Mouse (Mus musculus) lung, postnatal 0 days (tissue): ENCODE results near the gene Trim30d. TPM values are rescaled to one million over a fixed set of nuclear protein-coding genes. Genes with fewer than 3 reads are reported as not detected.

Experiments used
- ATAC-seq: fragments of 200-750 bp; cut with Nextera tagmentation; 2 replicates; pipeline ENCODE4 v1.8.0; 2017; ENCODE audit warnings: moderate library complexity
- DNase-seq: peaks from one replicate; pipeline ENCODE4 v3.0.0-alpha.2; 2016; ENCODE audit warnings: low spot score
- H3K27ac ChIP-seq: fragments of 300-500 bp; sonication (generic); 2 replicates; pipeline ENCODE4 v1.5.1; 2014; ENCODE audit warnings: antibody characterized with exemption, mild to moderate bottlenecking, low read length, mixed read lengths
- H3K27me3 ChIP-seq: fragments of 300-500 bp; sonication (generic); replicated peaks from 2 replicates; pipeline ENCODE4 v1.6.1; 2014; ENCODE audit warnings: low read length, mixed read lengths; ENCODE audit not compliant: insufficient read depth
- H3K36me3 ChIP-seq: fragments of 300-500 bp; sonication (generic); 2 replicates; pipeline ENCODE4 v1.6.1; 2014; ENCODE audit warnings: low read length, mixed read lengths; ENCODE audit not compliant: insufficient read depth
- H3K4me1 ChIP-seq: fragments of 300-500 bp; sonication (generic); 2 replicates; pipeline ENCODE4 v1.6.1; 2014; ENCODE audit warnings: antibody characterized with exemption, low read depth, low read length, mixed read lengths; ENCODE audit not compliant: insufficient read depth
- H3K4me2 ChIP-seq: fragments of 300-500 bp; sonication (generic); replicated peaks from 2 replicates; pipeline ENCODE4 v1.6.1; 2014; ENCODE audit warnings: low read depth, mild to moderate bottlenecking, low read length, moderate library complexity, mixed read lengths
- H3K4me3 ChIP-seq: fragments of 300-500 bp; sonication (generic); 2 replicates; pipeline ENCODE4 v1.5.1; 2014; ENCODE audit warnings: low read depth, low read length
- H3K9ac ChIP-seq: fragments of 300-500 bp; sonication (generic); replicated peaks from 2 replicates; pipeline ENCODE4 v1.6.1; 2014; ENCODE audit warnings: low read depth, mild to moderate bottlenecking
- H3K9me3 ChIP-seq: fragments of 300-500 bp; sonication (generic); 2 replicates; pipeline ENCODE4 v1.6.1; 2016; ENCODE audit warnings: low read length, mixed read lengths
- CTCF ChIP-seq: IDR thresholded peaks from 2 replicates; pipeline ENCODE4 v1.5.1; 2016; ENCODE audit warnings: antibody characterized with exemption, mild to moderate bottlenecking
- EP300 ChIP-seq: IDR thresholded peaks from 2 replicates; pipeline ENCODE4 v1.6.1; 2016; ENCODE audit warnings: antibody characterized with exemption, mild to moderate bottlenecking, control low read depth
- WGBS: fragments of 180-500 bp; shearing (Covaris S2); extraction: QIAGEN DNeasy Blood & Tissue Kit; methylation state at CpG from one replicate; pipeline ENCODE4 v1.1.7; 2014; 5-methylcytosine and 5-hydroxymethylcytosine counted together
- polyA plus RNA-seq: library from polyadenylated mRNA; unstranded; fragments of >200 nt; fragmentation: Nextera tagmentation; extraction: Ambion mirVana; gene quantifications from 2 replicates; pipeline ENCODE4 v1.2.1, GENCODE M21; 2015

Gene Trim30d
- polyA plus RNA-seq, 1 experiment from 2014 or later = 2.1 TPM

DNA sequence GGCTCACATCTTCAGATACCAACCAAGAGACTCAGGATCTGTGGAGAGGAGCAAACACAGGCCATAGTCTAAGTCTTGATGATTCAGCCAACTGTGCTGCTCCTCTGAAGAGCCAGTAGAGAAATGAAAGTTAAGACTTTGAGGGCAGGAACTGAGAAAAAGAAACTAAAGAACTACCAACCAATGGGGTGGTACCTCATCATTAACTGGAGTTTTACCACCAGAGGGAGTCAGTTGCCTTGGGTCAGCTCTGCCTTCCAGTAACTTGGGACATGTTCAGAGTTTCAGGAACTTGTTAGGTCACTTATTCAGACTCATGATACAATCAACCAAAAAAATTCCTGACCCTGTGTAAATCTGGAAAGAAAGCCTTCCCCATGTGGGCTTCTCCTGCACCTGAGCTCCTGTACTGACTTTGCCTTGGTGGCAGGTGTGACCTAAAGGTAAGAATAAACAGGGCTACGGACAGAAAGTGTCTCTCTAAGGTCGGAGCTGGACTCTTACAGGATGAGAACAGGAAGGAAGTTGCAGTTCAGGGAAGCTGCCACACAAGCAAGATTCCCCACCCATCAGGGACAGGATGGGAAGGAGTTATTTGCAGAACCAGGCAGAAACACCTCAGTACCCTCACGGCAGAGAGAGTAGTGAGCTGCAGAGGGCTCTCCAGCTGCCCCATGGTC lies 42.4 kb downstream of the Trim30d start, which contains the start of gene Trim30a:
Trim30a (minus strand) TSS at position 129 of the 680 bp plus-strand sequence.
- TF ChIP-seq EP300 (no peak), CTCF (peak; percentile 59)
- Histone ChIP-seq H3K27ac (peak within 1 kb of the TSS; percentile 11), H3K9me3 (no peaks in the 10 kb centered on the region), H3K4me2 (peak within 1 kb of the TSS; percentile 34), H3K9ac (no peak within 1 kb of the TSS), H3K4me1 (no peaks in the 10 kb centered on the region), H3K4me3 (0 out of 2 replicates have a peak within 1 kb of the TSS, but pooled peaks have one; percentile 6), H3K27me3 (no peaks in the 10 kb centered on the region), H3K36me3 (no peaks in the 10 kb centered on the region)
- peak; percentile 94 for ATAC-seq
- DNase-seq = peak; percentile 73
- 43% methylated on average over 3 of the region's 3 CpGs for WGBS

DNA sequence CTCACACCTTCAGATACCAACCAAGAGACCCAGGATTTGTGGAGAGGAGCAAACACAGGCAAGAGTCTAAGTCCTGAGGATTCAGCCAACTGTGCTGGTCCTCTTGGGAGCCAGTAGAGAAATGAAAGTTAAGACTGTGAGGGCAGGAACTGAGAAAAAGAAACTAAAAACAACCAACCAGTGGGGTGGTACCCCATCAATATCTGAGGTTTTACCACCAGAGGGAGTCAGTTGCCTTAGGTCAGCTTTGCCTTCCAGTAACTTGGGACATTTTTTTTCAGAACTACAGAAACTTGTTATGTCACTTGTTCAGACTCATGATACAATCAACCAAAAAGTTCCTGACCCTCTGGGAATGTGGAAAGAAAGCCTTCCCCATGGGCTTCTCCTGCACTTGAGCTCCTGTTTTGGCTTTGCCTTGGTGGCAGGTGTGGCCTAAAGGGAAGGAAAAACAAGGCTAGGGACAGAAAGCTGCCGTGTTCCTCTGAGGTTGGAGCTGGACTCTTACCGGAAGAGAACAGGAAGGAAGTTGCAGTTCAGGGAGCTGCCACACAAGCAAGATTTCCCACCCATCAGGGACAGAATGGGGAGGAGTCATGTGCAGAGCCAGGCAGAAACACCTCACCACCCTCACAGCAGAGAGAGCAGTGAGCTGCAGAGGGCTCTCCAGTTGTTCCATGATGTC lies 61.5 kb downstream of the Trim30d start:
- H3K4me1 ChIP-seq = no peaks in the 10 kb centered on the region
- H3K27me3 ChIP-seq = no peaks in the 10 kb centered on the region
- DNase-seq (peak; percentile 84), ATAC-seq (peak; percentile 88)
- 46% methylated on average over 2 of the region's 2 CpGs for WGBS
- H3K4me3 ChIP-seq = peak overlapping the region; percentile 14; the same call in 1 of the 2 replicates
- H3K27ac ChIP-seq = peak overlapping the region; percentile 54
- TF ChIP-seq EP300 = no peak
- TF ChIP-seq CTCF = peak; percentile 58
- no peak overlapping the region for H3K9ac ChIP-seq
- no peaks in the 10 kb centered on the region for H3K9me3 ChIP-seq
- no peaks in the 10 kb centered on the region for H3K36me3 ChIP-seq
- peak overlapping the region; percentile 35 for H3K4me2 ChIP-seq

Other genes with a start within 250 kb of the Trim30d start
- gene Trim5, start 219.8 kb downstream of the Trim30d start, polyA plus RNA-seq = 1.1 and 1.6 TPM in 2 replicates
- 10.8 and 11.7 TPM in 2 replicates for gene Trim12a, start 192.4 kb downstream of the Trim30d start, polyA plus RNA-seq
- gene Trim34b, start 178.4 kb downstream of the Trim30d start, polyA plus RNA-seq = 0.07 TPM in 1 of 2 replicates, not detected in the other
- gene Trim12c, start 154.5 kb downstream of the Trim30d start, polyA plus RNA-seq = 3.1 and 3.6 TPM in 2 replicates
- 0.52 and 0.75 TPM in 2 replicates for gene Trim30b, start 138.0 kb downstream of the Trim30d start, polyA plus RNA-seq
- 0.06 and 0.13 TPM in 2 replicates for gene Trim30c, start 107.0 kb downstream of the Trim30d start, polyA plus RNA-seq
- gene Trim30a, start 42.7 kb downstream of the Trim30d start, polyA plus RNA-seq = 5.2 and 5.3 TPM in 2 replicates
- not detected in 2 replicates for gene Olfr651, start 42.3 kb upstream of the Trim30d start, polyA plus RNA-seq
- not detected in 2 replicates for gene Olfr652, start 53.1 kb upstream of the Trim30d start, polyA plus RNA-seq
- gene Olfr653, start 69.5 kb upstream of the Trim30d start, polyA plus RNA-seq = not detected in 2 replicates
- not detected in 2 replicates for gene Olfr654, start 79.2 kb upstream of the Trim30d start, polyA plus RNA-seq
- not detected in 2 replicates for gene Olfr655, start 93.9 kb upstream of the Trim30d start, polyA plus RNA-seq
- gene Olfr656, start 106.1 kb upstream of the Trim30d start, polyA plus RNA-seq = not detected in 2 replicates
- gene Olfr657, start 116.9 kb upstream of the Trim30d start, polyA plus RNA-seq = not detected in 2 replicates
- not detected in 2 replicates for gene Olfr658, start 139.5 kb upstream of the Trim30d start, polyA plus RNA-seq
- gene Olfr659, start 158.9 kb upstream of the Trim30d start, polyA plus RNA-seq = not detected in 2 replicates
- gene Olfr661, start 178.7 kb upstream of the Trim30d start, polyA plus RNA-seq = not detected in 2 replicates